Mouse (Mus musculus): ENCODE measurements around the gene Ripply2.

DNA sequence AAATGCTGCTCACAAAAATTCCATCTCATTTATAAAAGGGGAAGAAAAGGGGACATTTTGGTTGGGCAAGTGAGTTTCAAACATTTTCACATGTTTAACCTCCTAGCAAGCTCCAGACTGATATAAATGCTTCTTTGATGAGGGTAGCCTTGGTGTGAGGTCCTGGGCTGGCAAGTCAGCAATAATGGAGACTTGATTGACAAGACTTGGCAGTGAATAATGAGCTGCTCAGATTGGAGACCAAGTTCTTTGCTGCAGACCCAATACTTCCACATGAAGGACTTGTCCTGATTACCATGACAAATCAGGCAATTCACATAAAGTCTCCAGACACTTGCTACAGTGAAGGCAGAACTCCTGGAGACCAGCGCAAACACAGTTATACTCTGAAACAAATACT, 6.4 kb upstream of the Ripply2 start:
- TF ChIP-seq POLR2A (IDR thresholded peaks at IDR 0.05; ENCODE audit: borderline replicate concordance, extremely low read depth, low read depth, low read length) (no peak), CTCF (IDR thresholded peaks at IDR 0.05; ENCODE audit: insufficient read depth, low read length) (no peak)

Measured in lung, adult 2 months (tissue).